Mouse (Mus musculus) liver, adult 2 months (tissue): Measurements from ENCODE around the gene Map4k2. TPM values are rescaled to one million over a fixed set of nuclear protein-coding genes. Genes with fewer than 3 reads are reported as not detected.

Source experiments
- DNase-seq: peaks from one replicate; pipeline ENCODE4 v3.0.0-alpha.2; 2011; ENCODE audit warnings: low read depth, low spot score; ENCODE audit errors: extremely low read depth
- H3K27ac ChIP-seq: fragments of 200-500 bp; replicated peaks from 2 replicates; pipeline ENCODE4 v1.5.1; 2012; ENCODE audit warnings: low read depth, mild to moderate bottlenecking, control low read depth, inconsistent platforms, low read length; ENCODE audit not compliant: insufficient read depth
- H3K27me3 ChIP-seq: fragments of 200-500 bp; 2 replicates; pipeline ENCODE4 v1.6.1; 2012; ENCODE audit warnings: mild to moderate bottlenecking, moderate library complexity, low read length, inconsistent platforms; ENCODE audit not compliant: control insufficient read depth, insufficient read depth
- H3K36me3 ChIP-seq: fragments of 200-500 bp; 2 replicates; pipeline ENCODE4 v1.6.1; 2012; ENCODE audit warnings: low read length, inconsistent platforms; ENCODE audit not compliant: control insufficient read depth, insufficient read depth
- H3K4me1 ChIP-seq: fragments of 200-500 bp; 2 replicates; pipeline ENCODE4 v1.6.1; 2011; ENCODE audit warnings: low read length; ENCODE audit not compliant: control insufficient read depth, insufficient read depth
- H3K4me3 ChIP-seq: fragments of 200-500 bp; 2 replicates; pipeline ENCODE4 v1.5.1; 2011; ENCODE audit warnings: low read depth, mild to moderate bottlenecking, control low read depth, low read length, moderate library complexity; ENCODE audit not compliant: insufficient read depth
- H3K79me2 ChIP-seq: fragments of 200-500 bp; 2 replicates; pipeline ENCODE4 v1.6.1; 2012; ENCODE audit warnings: inconsistent platforms, mild to moderate bottlenecking, low read length, moderate library complexity; ENCODE audit not compliant: control insufficient read depth, insufficient read depth
- H3K9ac ChIP-seq: fragments of 200-500 bp; 2 replicates; pipeline ENCODE4 v1.6.1; 2012; ENCODE audit warnings: low read depth, mild to moderate bottlenecking, control low read depth, inconsistent platforms, low read length
- CTCF ChIP-seq: fragments of 200-500 bp; IDR thresholded peaks from 2 replicates; pipeline ENCODE4 v1.5.1; 2011; ENCODE audit warnings: low read depth, low read length, control low read depth
- POLR2A ChIP-seq: fragments of 200-500 bp; IDR thresholded peaks from 2 replicates; pipeline ENCODE4 v1.6.1; 2011; ENCODE audit warnings: low read length, control low read depth; ENCODE audit not compliant: insufficient read depth; ENCODE audit errors: extremely low read depth
- WGBS: fragments of 180-500 bp; shearing (Covaris S2); methylation state at CpG from one replicate; pipeline ENCODE4 v1.1.7; 2018; 5-methylcytosine and 5-hydroxymethylcytosine counted together
- polyA plus RNA-seq: library from polyadenylated mRNA; depleted of rRNA; stranded (reverse); fragments of >200 nt; gene quantifications from 2 replicates; pipeline ENCODE4 v1.2.3, GENCODE M21; 2012
- total RNA-seq: library from RNA; depleted of rRNA; stranded (reverse); fragments of >200 nt; gene quantifications from 2 replicates; pipeline ENCODE4 v1.2.3, GENCODE M21; 2014

The Map4k2 gene
- total and polyA plus RNA-seq, 2 experiments: 12.8 to 39.1 TPM

- Histone ChIP-seq H3K36me3 (peaks cover 43% of the 10 kb centered on the region), H3K4me1 (no peaks in the 10 kb centered on the region), H3K27ac (no peak overlapping the region), H3K9ac (no peak overlapping the region), H3K27me3 (no peaks in the 10 kb centered on the region), H3K79me2 (no peaks in the 10 kb centered on the region), H3K4me3 (no peak overlapping the region)
- 86% methylated on average over 11 of the region's 11 CpGs for WGBS
- DNase-seq: no peak
- no peak for TF ChIP-seq CTCF
- TF ChIP-seq POLR2A: no peak
These were observed 36.5 kb downstream of the Map4k2 start for GRCm38 (mm10) chr19:6377327-6378040.

GRCm38 (mm10) chr19:6380411-6381166 is 39.7 kb downstream of the Map4k2 start:
- Histone ChIP-seq H3K9ac (no peak overlapping the region), H3K79me2 (no peaks in the 10 kb centered on the region), H3K4me3 (no peak overlapping the region), H3K27ac (no peak overlapping the region), H3K4me1 (no peaks in the 10 kb centered on the region), H3K27me3 (no peaks in the 10 kb centered on the region), H3K36me3 (peaks cover 22% of the 10 kb centered on the region)
- WGBS: 90% methylated on average over 9 of the region's 9 CpGs
- DNase-seq: no peak
- TF ChIP-seq POLR2A (no peak), CTCF (no peak)

GRCm38 (mm10) chr19:6381238-6381637 is 40.3 kb downstream of the Map4k2 start:
- Histone ChIP-seq H3K4me1 (no peaks in the 10 kb centered on the region), H3K27ac (no peak overlapping the region), H3K4me3 (no peak overlapping the region), H3K27me3 (no peaks in the 10 kb centered on the region), H3K9ac (no peak overlapping the region), H3K36me3 (peaks cover 15% of the 10 kb centered on the region), H3K79me2 (no peaks in the 10 kb centered on the region)
- DNase-seq: no peak
- TF ChIP-seq CTCF (no peak), POLR2A (no peak)
- 93% methylated on average over 5 of the region's 5 CpGs for WGBS

DNA sequence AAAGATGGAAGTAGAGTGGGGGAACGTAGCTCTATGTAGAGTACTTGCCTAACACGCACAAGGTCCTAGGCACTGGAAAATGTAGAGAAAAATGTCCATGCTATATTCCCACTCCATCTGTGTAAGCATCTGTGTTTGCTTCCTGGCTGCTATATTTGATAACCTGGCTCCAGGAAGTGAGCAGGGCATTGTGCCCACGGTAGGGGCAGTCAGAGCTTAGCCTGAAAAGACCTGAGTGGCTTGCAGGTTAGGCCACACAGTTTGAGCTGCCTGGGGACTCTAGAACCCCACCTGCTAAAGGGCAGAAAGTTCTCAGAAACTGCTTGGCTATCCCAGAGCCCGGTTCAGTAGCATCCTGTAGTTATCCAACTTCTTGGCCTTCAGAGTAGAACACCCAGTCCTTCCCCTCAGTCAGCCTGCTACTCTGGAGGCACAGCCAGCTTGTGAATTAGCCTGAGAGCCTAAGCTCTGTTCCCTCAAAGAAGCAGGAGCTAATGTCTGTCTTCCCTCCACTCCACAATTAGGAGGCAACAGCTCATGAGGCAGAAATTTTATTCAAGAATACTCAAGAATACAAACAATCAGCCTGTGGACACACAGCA is 41.5 kb downstream of the Map4k2 start:
- Histone ChIP-seq H3K4me3 (no peak overlapping the region), H3K27me3 (no peaks in the 10 kb centered on the region), H3K27ac (no peak overlapping the region), H3K36me3 (peaks cover 3% of the 10 kb centered on the region), H3K4me1 (no peaks in the 10 kb centered on the region), H3K79me2 (no peaks in the 10 kb centered on the region), H3K9ac (no peak overlapping the region)
- no peak for DNase-seq
- WGBS: 52% methylated on average over 4 of the region's 4 CpGs
- TF ChIP-seq POLR2A (no peak), CTCF (no peak)

DNA sequence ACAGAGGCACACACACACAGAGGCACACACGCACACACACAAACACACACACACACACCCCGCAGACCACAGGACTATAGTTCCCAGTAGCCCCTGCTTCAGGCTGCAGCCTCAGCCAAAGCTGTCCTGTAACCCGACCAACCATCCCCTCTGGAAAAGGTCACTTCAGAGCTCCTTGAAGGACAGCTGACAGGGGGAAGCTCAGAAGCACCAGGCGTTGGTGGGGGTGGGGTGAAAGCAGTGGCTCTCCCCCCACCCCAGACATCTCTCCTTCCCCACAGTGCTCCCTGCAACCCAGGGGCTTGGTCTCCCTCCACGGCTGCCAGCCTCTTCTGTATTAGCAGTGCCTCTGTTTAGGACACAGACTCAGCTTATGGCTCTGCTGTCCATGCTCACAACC is 42.5 kb downstream of the Map4k2 start:
- TF ChIP-seq POLR2A: no peak
- no peak for TF ChIP-seq CTCF
- no peak for DNase-seq
- Histone ChIP-seq H3K4me3 (no peak overlapping the region), H3K27ac (no peak overlapping the region), H3K27me3 (no peaks in the 10 kb centered on the region), H3K4me1 (no peaks in the 10 kb centered on the region), H3K36me3 (no peaks in the 10 kb centered on the region), H3K9ac (no peak overlapping the region), H3K79me2 (no peaks in the 10 kb centered on the region)
- 55% methylated on average over 5 of the region's 5 CpGs for WGBS
